Mouse (Mus musculus) heart, embryonic 14.5 days (tissue): ENCODE measurements around the gene Dnajb14. TPM values are rescaled to one million over a fixed set of nuclear protein-coding genes. Genes with fewer than 3 reads are reported as not detected.

Source experiments
- ATAC-seq: fragments of 200-750 bp; cut with Nextera tagmentation; 2 replicates; pipeline ENCODE4 v1.8.0; 2017; ENCODE audit warnings: low read depth, moderate TSS enrichment; ENCODE audit not compliant: insufficient number of reproducible peaks, insufficient read depth, low FRiP score
- H3K27ac ChIP-seq, 2 experiments: fragments of 200-500 bp in 1 of 2; fragments of 300-500 bp in 1 of 2; sonication (generic) in 1 of 2; replicated peaks in 1 of 2; 2 replicates each; pipeline ENCODE4 v1.5.1; 2012 to 2014; ENCODE audit warnings: low read depth in 2 of 2, low read length in 2 of 2, control low read depth in 1 of 2, mild to moderate bottlenecking in 1 of 2, mixed read lengths in 1 of 2; ENCODE audit not compliant: control insufficient read depth in 1 of 2, insufficient read depth in 1 of 2
- H3K27me3 ChIP-seq: fragments of 300-500 bp; sonication (generic); 2 replicates; pipeline ENCODE4 v1.6.1; 2014; ENCODE audit warnings: mild to moderate bottlenecking, low read length, control low read depth; ENCODE audit not compliant: control insufficient read depth, insufficient read depth
- H3K36me3 ChIP-seq: fragments of 300-500 bp; sonication (generic); 2 replicates; pipeline ENCODE4 v1.6.1; 2014; ENCODE audit warnings: mild to moderate bottlenecking, control low read depth, low read length, mixed read lengths; ENCODE audit not compliant: control insufficient read depth, insufficient read depth
- H3K4me1 ChIP-seq, 2 experiments: fragments of 200-500 bp in 1 of 2; fragments of 300-500 bp in 1 of 2; sonication (generic) in 1 of 2; 2 replicates each; pipeline ENCODE4 v1.6.1; 2012 to 2014; ENCODE audit warnings: low read length in 2 of 2, control low read depth in 1 of 2, mixed read lengths in 1 of 2; ENCODE audit not compliant: control insufficient read depth in 2 of 2, insufficient read depth in 2 of 2
- H3K4me2 ChIP-seq: fragments of 300-500 bp; sonication (generic); 2 replicates; pipeline ENCODE4 v1.6.1; 2014; ENCODE audit warnings: mild to moderate bottlenecking, low read length
- H3K4me3 ChIP-seq, 2 experiments: fragments of 200-500 bp in 1 of 2; fragments of 300-500 bp in 1 of 2; sonication (generic) in 1 of 2; 2 replicates each; pipeline ENCODE4 v1.5.1; 2012 to 2014; ENCODE audit warnings: low read length in 2 of 2, mild to moderate bottlenecking in 2 of 2, control low read depth in 1 of 2, low read depth in 1 of 2, moderate library complexity in 1 of 2; ENCODE audit not compliant: control insufficient read depth in 1 of 2, insufficient read depth in 1 of 2
- H3K9ac ChIP-seq: fragments of 300-500 bp; sonication (generic); 2 replicates; pipeline ENCODE4 v1.6.1; 2014; ENCODE audit warnings: mild to moderate bottlenecking, low read length
- H3K9me3 ChIP-seq: fragments of 300-500 bp; sonication (generic); 2 replicates; pipeline ENCODE4 v1.6.1; 2016; ENCODE audit warnings: low read length, control low read depth; ENCODE audit not compliant: control insufficient read depth
- WGBS: fragments of 180-500 bp; shearing (Covaris S2); extraction: QIAGEN DNeasy Blood & Tissue Kit; methylation state at CpG from one replicate; pipeline ENCODE4 v1.1.7; 2014; 5-methylcytosine and 5-hydroxymethylcytosine counted together
- polyA plus RNA-seq: library from polyadenylated mRNA; unstranded; fragments of >200 nt; fragmentation: Nextera tagmentation; extraction: Ambion mirVana; gene quantifications from 2 replicates; pipeline ENCODE4 v1.2.1, GENCODE M21; 2014

Gene Dnajb14
- polyA plus RNA-seq, 1 experiment from 2014 or later, result 10.2 TPM

- Histone ChIP-seq H3K27me3 (no peaks in the 10 kb centered on the region), H3K4me2 (peak overlapping the region; percentile 35), H3K9ac (peak overlapping the region; percentile 13; the same call in 1 of the 2 replicates), H3K27ac (peak overlapping the region; percentile 62 to 66), H3K36me3 (peaks cover 4% of the 10 kb centered on the region; the same call in 1 of the 2 replicates), H3K9me3 (no peaks in the 10 kb centered on the region), H3K4me3 (no peak overlapping the region), H3K4me1 (peaks cover 29 to 46% of the 10 kb centered on the region in 2 experiments)
- WGBS, result 39% methylated on average over 14 of the region's 14 CpGs
- peak; percentile 64; the same call in 1 of the 2 replicates for ATAC-seq
These were observed 85.7 kb downstream of the Dnajb14 start for GRCm38 (mm10) chr3:137952914-137953880.

GRCm38 (mm10) chr3:137954256-137954916 lies 86.9 kb downstream of the Dnajb14 start:
- H3K9ac ChIP-seq, result no peak overlapping the region
- 65% methylated on average over 23 of the region's 23 CpGs for WGBS
- no peaks in the 10 kb centered on the region for H3K9me3 ChIP-seq
- H3K27ac ChIP-seq, result no peak overlapping the region
- peaks cover 6% of the 10 kb centered on the region for H3K36me3 ChIP-seq
- no peak for ATAC-seq
- H3K27me3 ChIP-seq, result no peaks in the 10 kb centered on the region
- no peak overlapping the region for H3K4me2 ChIP-seq
- H3K4me3 ChIP-seq, result no peak overlapping the region
- H3K4me1 ChIP-seq, result peaks cover 27 to 44% of the 10 kb centered on the region in 2 experiments

- Histone ChIP-seq H3K36me3 (peaks cover 7% of the 10 kb centered on the region; the same call in 1 of the 2 replicates), H3K4me1 (peaks cover 27 to 44% of the 10 kb centered on the region in 2 experiments), H3K9me3 (no peaks in the 10 kb centered on the region), H3K4me3 (peak overlapping the region in 1 of 2 experiments; percentile 5; a peak in 1 of 4 replicates), H3K27ac (peak overlapping the region in 1 of 2 experiments; percentile 2; a peak in 1 of 4 replicates), H3K27me3 (no peaks in the 10 kb centered on the region), H3K4me2 (peak overlapping the region; percentile 58), H3K9ac (peak overlapping the region; percentile 47)
- no peak for ATAC-seq
- 20% methylated on average over 16 of the region's 16 CpGs for WGBS
These were observed 88.1 kb downstream of the Dnajb14 start for GRCm38 (mm10) chr3:137955560-137956081.

GRCm38 (mm10) chr3:137957864-137958263 lies 90.4 kb downstream of the Dnajb14 start:
- H3K9ac ChIP-seq, result no peak overlapping the region
- peak overlapping the region; percentile 2 to 55; a peak in 2 of 4 replicates for H3K27ac ChIP-seq
- no peaks in the 10 kb centered on the region for H3K27me3 ChIP-seq
- H3K4me2 ChIP-seq, result no peak overlapping the region
- peaks cover 22 to 44% of the 10 kb centered on the region in 2 experiments for H3K4me1 ChIP-seq
- no peak for ATAC-seq
- no peaks in the 10 kb centered on the region for H3K9me3 ChIP-seq
- H3K4me3 ChIP-seq, result no peak overlapping the region
- peaks cover 10% of the 10 kb centered on the region; the same call in 1 of the 2 replicates for H3K36me3 ChIP-seq
- 34% methylated on average over 9 of the region's 9 CpGs for WGBS

GRCm38 (mm10) chr3:137958352-137958751 lies 90.9 kb downstream of the Dnajb14 start:
- no peak overlapping the region for H3K4me2 ChIP-seq
- H3K36me3 ChIP-seq, result peaks cover 10% of the 10 kb centered on the region; the same call in 1 of the 2 replicates
- ATAC-seq, result no peak
- H3K9me3 ChIP-seq, result no peaks in the 10 kb centered on the region
- WGBS, result 96% methylated on average over 4 of the region's 4 CpGs
- no peaks in the 10 kb centered on the region for H3K27me3 ChIP-seq
- no peak overlapping the region for H3K9ac ChIP-seq
- peak overlapping the region in 1 of 2 experiments; percentile 2; a peak in 1 of 4 replicates for H3K27ac ChIP-seq
- peaks cover 21 to 43% of the 10 kb centered on the region in 2 experiments for H3K4me1 ChIP-seq
- no peak overlapping the region for H3K4me3 ChIP-seq

- H3K4me2 ChIP-seq, result no peak overlapping the region
- no peak overlapping the region for H3K4me3 ChIP-seq
- H3K27me3 ChIP-seq, result no peaks in the 10 kb centered on the region
- no peak for ATAC-seq
- peaks cover 20 to 38% of the 10 kb centered on the region in 2 experiments for H3K4me1 ChIP-seq
- no peak overlapping the region for H3K27ac ChIP-seq
- H3K9ac ChIP-seq, result no peak overlapping the region
- peaks cover 10% of the 10 kb centered on the region; the same call in 1 of the 2 replicates for H3K36me3 ChIP-seq
- 77% methylated on average over 4 of the region's 4 CpGs for WGBS
- H3K9me3 ChIP-seq, result no peaks in the 10 kb centered on the region
These were observed 92.0 kb downstream of the Dnajb14 start for GRCm38 (mm10) chr3:137959456-137959855.

- peak overlapping the region; percentile 56 to 63; a peak in 3 of 4 replicates for H3K27ac ChIP-seq
- H3K4me1 ChIP-seq, result peaks cover 16 to 26% of the 10 kb centered on the region in 2 experiments
- WGBS, result 29% methylated on average over 8 of the region's 8 CpGs
- H3K4me3 ChIP-seq, result no peak overlapping the region
- H3K4me2 ChIP-seq, result no peak overlapping the region
- H3K9ac ChIP-seq, result peak overlapping the region; percentile 23; the same call in 1 of the 2 replicates
- no peak for ATAC-seq
- H3K9me3 ChIP-seq, result no peaks in the 10 kb centered on the region
- H3K36me3 ChIP-seq, result peaks cover 10% of the 10 kb centered on the region
- no peaks in the 10 kb centered on the region for H3K27me3 ChIP-seq
These were observed 94.4 kb downstream of the Dnajb14 start for GRCm38 (mm10) chr3:137961736-137962385.
